Mouse (Mus musculus) hindbrain, postnatal 0 days (tissue): ENCODE data around the gene Fhdc1. TPM values are rescaled to one million over a fixed set of nuclear protein-coding genes. Genes with fewer than 3 reads are reported as not detected.

Experiments used
- ATAC-seq: fragments of 200-750 bp; cut with Nextera tagmentation; 2 replicates; pipeline ENCODE4 v1.8.0; 2017; ENCODE audit warnings: mild to moderate bottlenecking, moderate TSS enrichment, moderate library complexity
- DNase-seq: peaks from one replicate; pipeline ENCODE4 v3.0.0-alpha.2; 2015; ENCODE audit warnings: low spot score
- H3K27ac ChIP-seq: fragments of 300-500 bp; sonication (generic); 2 replicates; pipeline ENCODE4 v1.5.1; 2014; ENCODE audit warnings: mild to moderate bottlenecking
- H3K27me3 ChIP-seq: fragments of 300-500 bp; sonication (generic); 2 replicates; pipeline ENCODE4 v1.6.1; 2014; ENCODE audit warnings: low read length, mixed read lengths; ENCODE audit not compliant: insufficient read depth
- H3K36me3 ChIP-seq: fragments of 300-500 bp; sonication (generic); 2 replicates; pipeline ENCODE4 v1.6.1; 2014; ENCODE audit warnings: low read length, mixed read lengths; ENCODE audit not compliant: insufficient read depth
- H3K4me1 ChIP-seq: fragments of 300-500 bp; sonication (generic); 2 replicates; pipeline ENCODE4 v1.6.1; 2014; ENCODE audit warnings: antibody characterized with exemption, low read length, mixed read lengths; ENCODE audit not compliant: insufficient read depth
- H3K4me2 ChIP-seq: fragments of 300-500 bp; sonication (generic); 2 replicates; pipeline ENCODE4 v1.6.1; 2014; ENCODE audit warnings: low read depth, mild to moderate bottlenecking, low read length, moderate library complexity, mixed read lengths
- H3K4me3 ChIP-seq: fragments of 300-500 bp; sonication (generic); 2 replicates; pipeline ENCODE4 v1.5.1; 2014; ENCODE audit warnings: low read length
- H3K9ac ChIP-seq: fragments of 300-500 bp; sonication (generic); replicated peaks from 2 replicates; pipeline ENCODE4 v1.6.1; 2014; ENCODE audit warnings: mild to moderate bottlenecking, low read length, moderate library complexity, mixed read lengths
- H3K9me3 ChIP-seq: fragments of 300-500 bp; sonication (generic); 2 replicates; pipeline ENCODE4 v1.6.1; 2016; ENCODE audit warnings: low read length, mixed read lengths
- CTCF ChIP-seq: IDR thresholded peaks from 2 replicates; pipeline ENCODE4 v1.5.1; 2016; ENCODE audit warnings: antibody characterized with exemption, control low read depth, low read depth
- whole genome bisulfite sequencing: fragments of 180-500 bp; shearing (Covaris S2); extraction: QIAGEN DNeasy Blood & Tissue Kit; methylation state at CpG from one replicate; pipeline ENCODE4 v1.1.7; 2014; 5-methylcytosine and 5-hydroxymethylcytosine counted together
- polyA plus RNA-seq: library from polyadenylated mRNA; unstranded; fragments of >200 nt; fragmentation: Nextera tagmentation; extraction: Ambion mirVana; gene quantifications from 2 replicates; pipeline ENCODE4 v1.2.1, GENCODE M21; 2015
- total RNA-seq: library from RNA; depleted of rRNA; stranded (reverse); fragments of >200 nt; gene quantifications from 2 replicates; pipeline ENCODE4 v1.2.3, GENCODE M21; 2014

Fhdc1 gene
- total and polyA plus RNA-seq, 2 experiments from 2014 or later, result 3.5 to 7.7 TPM

DNA sequence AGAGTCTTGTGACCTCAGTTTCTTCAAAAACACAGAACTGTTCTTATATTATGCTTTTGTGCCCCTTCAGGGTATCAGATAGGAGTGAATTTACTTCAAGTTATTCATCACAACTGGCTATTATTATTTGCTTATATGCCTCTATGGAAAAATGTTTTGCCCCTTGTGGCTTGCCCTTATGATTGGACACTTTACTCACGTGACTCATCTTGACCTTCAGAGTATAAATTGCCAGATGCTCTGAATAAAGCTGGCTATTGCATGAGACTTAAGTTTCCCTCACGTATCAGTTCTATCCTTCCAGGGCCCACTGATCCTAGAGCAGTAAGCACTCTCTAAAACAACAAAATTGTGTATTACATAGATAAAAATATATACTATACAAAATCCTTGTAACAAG lies 21.9 kb upstream of the Fhdc1 start:
- TF ChIP-seq CTCF, result no peak
- Histone ChIP-seq H3K4me3 (no peak overlapping the region), H3K4me1 (no peaks in the 10 kb centered on the region), H3K9ac (no peak overlapping the region), H3K36me3 (no peaks in the 10 kb centered on the region), H3K4me2 (no peak overlapping the region), H3K9me3 (no peaks in the 10 kb centered on the region), H3K27me3 (no peaks in the 10 kb centered on the region), H3K27ac (no peak overlapping the region)
- ATAC-seq, result no peak
- no peak for DNase-seq
- WGBS, result 86% methylated on average over 2 of the region's 2 CpGs

GRCm38 (mm10) chr3:84500491-84500890 lies 20.3 kb upstream of the Fhdc1 start:
- no peak for TF ChIP-seq CTCF
- no peaks in the 10 kb centered on the region for H3K9me3 ChIP-seq
- no peak overlapping the region for H3K27ac ChIP-seq
- ATAC-seq, result no peak
- H3K36me3 ChIP-seq, result no peaks in the 10 kb centered on the region
- H3K9ac ChIP-seq, result no peak overlapping the region
- H3K4me2 ChIP-seq, result no peak overlapping the region
- 82% methylated on average over 10 of the region's 10 CpGs for WGBS
- DNase-seq, result no peak
- H3K4me1 ChIP-seq, result no peaks in the 10 kb centered on the region
- H3K4me3 ChIP-seq, result no peak overlapping the region
- H3K27me3 ChIP-seq, result no peaks in the 10 kb centered on the region

GRCm38 (mm10) chr3:84497718-84498117 lies 17.5 kb upstream of the Fhdc1 start:
- H3K9ac ChIP-seq, result no peak overlapping the region

DNA sequence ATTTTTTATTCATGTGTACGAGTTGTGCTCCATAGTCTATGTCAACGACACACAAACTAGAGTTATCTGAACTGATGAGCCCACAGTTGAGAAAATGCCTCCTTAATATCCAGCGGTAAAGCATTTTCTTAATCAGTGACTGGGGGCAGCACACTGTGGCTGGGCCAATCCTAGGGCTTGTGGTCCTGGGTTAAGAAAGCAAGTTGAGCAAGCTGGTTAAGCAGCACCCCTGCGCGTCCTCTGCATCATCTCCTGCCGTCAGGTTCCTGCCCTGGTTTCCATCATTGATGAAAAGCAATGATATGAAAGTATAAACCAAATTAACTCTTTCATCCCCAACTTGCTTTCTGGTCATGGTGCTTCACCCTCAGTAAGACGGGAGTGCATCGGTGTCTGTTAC lies 12.4 kb upstream of the Fhdc1 start:
- H3K4me2 ChIP-seq, result no peak overlapping the region
- H3K9me3 ChIP-seq, result no peaks in the 10 kb centered on the region
- H3K4me1 ChIP-seq, result no peaks in the 10 kb centered on the region
- TF ChIP-seq CTCF, result no peak
- H3K27ac ChIP-seq, result no peak overlapping the region
- no peak overlapping the region for H3K4me3 ChIP-seq
- ATAC-seq (no peak), DNase-seq (no peak)
- 95% methylated on average over 8 of the region's 8 CpGs for WGBS
- no peaks in the 10 kb centered on the region for H3K36me3 ChIP-seq
- no peak overlapping the region for H3K9ac ChIP-seq
- H3K27me3 ChIP-seq, result no peaks in the 10 kb centered on the region

More at GRCm38 (mm10) chr3:84497718-84498117, 17.5 kb upstream of the Fhdc1 start:
- WGBS, result 78% methylated on average over 11 of the region's 11 CpGs
- no peak overlapping the region for H3K27ac ChIP-seq
- no peaks in the 10 kb centered on the region for H3K9me3 ChIP-seq
- TF ChIP-seq CTCF, result no peak
- H3K27me3 ChIP-seq, result no peaks in the 10 kb centered on the region
- H3K4me1 ChIP-seq, result no peaks in the 10 kb centered on the region
- no peak overlapping the region for H3K4me2 ChIP-seq
- DNase-seq, result no peak
- H3K4me3 ChIP-seq, result no peak overlapping the region
- H3K36me3 ChIP-seq, result no peaks in the 10 kb centered on the region
- ATAC-seq, result no peak

GRCm38 (mm10) chr3:84492148-84492547 lies 11.9 kb upstream of the Fhdc1 start:
- H3K4me2 ChIP-seq, result no peak overlapping the region
- H3K27ac ChIP-seq, result no peak overlapping the region
- no peak for DNase-seq
- ATAC-seq, result no peak
- no peak overlapping the region for H3K9ac ChIP-seq
- 77% methylated on average over 4 of the region's 4 CpGs for WGBS
- TF ChIP-seq CTCF, result no peak
- no peaks in the 10 kb centered on the region for H3K9me3 ChIP-seq
- H3K27me3 ChIP-seq, result no peaks in the 10 kb centered on the region
- H3K36me3 ChIP-seq, result no peaks in the 10 kb centered on the region
- H3K4me1 ChIP-seq, result no peaks in the 10 kb centered on the region
- H3K4me3 ChIP-seq, result no peak overlapping the region

DNA sequence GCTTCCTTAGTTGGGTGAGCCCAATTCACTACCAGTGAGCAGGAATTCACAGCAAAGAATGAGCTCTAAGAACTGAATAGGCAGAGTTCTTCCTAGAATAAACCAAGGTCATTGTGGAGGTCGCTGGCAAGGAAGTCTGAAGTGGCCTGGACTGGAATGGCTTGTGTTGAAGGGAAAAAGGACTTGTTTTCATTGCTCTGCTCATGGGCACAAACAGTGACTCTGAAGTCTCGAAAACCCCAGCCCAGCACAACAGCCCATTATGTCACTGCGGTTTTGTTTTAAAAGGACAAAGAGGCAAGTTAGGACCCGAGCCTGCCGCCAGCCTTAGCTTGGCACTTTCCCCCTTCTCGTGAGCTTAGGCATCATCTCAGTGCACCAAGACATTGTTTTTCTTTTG lies 8.5 kb upstream of the Fhdc1 start:
- no peak for ATAC-seq
- Histone ChIP-seq H3K27ac (0 out of 2 replicates have a peak overlapping the region, but pooled peaks have one; percentile 11), H3K27me3 (no peaks in the 10 kb centered on the region), H3K4me1 (no peaks in the 10 kb centered on the region), H3K4me3 (no peak overlapping the region), H3K4me2 (no peak overlapping the region), H3K9me3 (no peaks in the 10 kb centered on the region), H3K9ac (no peak overlapping the region), H3K36me3 (no peaks in the 10 kb centered on the region)
- no peak for TF ChIP-seq CTCF
- 32% methylated on average over 6 of the region's 6 CpGs for WGBS
- no peak for DNase-seq

- no peaks in the 10 kb centered on the region for H3K9me3 ChIP-seq
- H3K27ac ChIP-seq, result no peak overlapping the region
- 84% methylated on average over 3 of the region's 3 CpGs for WGBS
- no peaks in the 10 kb centered on the region for H3K4me1 ChIP-seq
- no peak overlapping the region for H3K9ac ChIP-seq
- H3K27me3 ChIP-seq, result peaks cover 5% of the 10 kb centered on the region; the same call in 1 of the 2 replicates
- no peak for ATAC-seq
- no peak overlapping the region for H3K4me3 ChIP-seq
- no peaks in the 10 kb centered on the region for H3K36me3 ChIP-seq
- TF ChIP-seq CTCF, result no peak
- no peak overlapping the region for H3K4me2 ChIP-seq
- DNase-seq, result no peak
Measured at GRCm38 (mm10) chr3:84484891-84485290, 4.7 kb upstream of the Fhdc1 start.
